Mouse (Mus musculus): ENCODE measurements around the gene Selenbp1. TPM values are rescaled to one million over a fixed set of nuclear protein-coding genes. Genes with fewer than 3 reads are reported as not detected.
"Not testable (repeated sequence)": the region's sequence is repeated elsewhere in the genome, so short reads cannot be mapped to it uniquely, and the experiment has no call there.

Selenbp1 gene
- polyA plus RNA-seq, 1 experiment from 2014 or later: 10.0 TPM

DNA sequence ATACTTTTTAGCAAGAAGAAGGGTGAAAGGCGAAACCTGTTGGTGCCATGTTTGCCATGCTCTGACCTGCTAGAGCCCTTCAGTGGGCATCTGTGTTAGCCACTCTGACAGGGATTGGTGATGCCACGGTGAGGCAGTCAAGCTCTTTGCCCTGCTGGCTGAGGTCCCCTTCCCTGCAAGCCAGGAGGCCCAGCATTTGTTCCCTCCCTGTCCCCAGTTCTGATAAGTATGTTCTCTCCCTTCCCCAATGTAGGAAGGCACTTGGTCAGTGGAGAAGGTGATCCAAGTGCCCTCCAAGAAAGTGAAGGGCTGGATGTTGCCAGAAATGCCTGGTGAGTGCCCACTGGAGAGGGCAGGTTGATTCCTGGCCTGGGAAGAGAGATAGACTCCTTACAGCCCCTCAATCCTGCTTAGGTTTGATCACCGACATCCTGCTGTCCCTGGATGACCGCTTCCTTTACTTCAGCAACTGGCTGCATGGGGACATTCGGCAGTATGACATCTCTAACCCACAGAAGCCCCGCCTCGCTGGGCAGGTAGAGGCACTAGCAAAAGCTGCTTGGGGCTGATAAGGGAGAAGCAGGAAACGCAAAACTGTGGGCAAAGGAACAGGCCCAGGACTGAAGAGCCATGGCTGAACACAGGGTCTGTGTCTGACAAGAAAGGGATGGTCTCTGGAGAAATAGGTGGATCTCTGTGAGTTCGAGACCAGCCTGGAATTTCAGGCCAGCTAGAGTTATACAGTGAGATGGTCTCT is 9.5 kb downstream of the Selenbp1 start:
- not testable (repeated sequence) for H3K27me3 ChIP-seq (replicated peaks; ENCODE audit: control insufficient read depth, insufficient read depth, low read length); H3K4me1 ChIP-seq (ENCODE audit: control insufficient read depth, insufficient read depth, low read length); H3K4me3 ChIP-seq (ENCODE audit: low read depth, low read length); H3K27ac ChIP-seq (ENCODE audit: low read depth, low read length); H3K9me3 ChIP-seq (replicated peaks; ENCODE audit: control insufficient read depth, low read length); ATAC-seq; H3K9ac ChIP-seq (ENCODE audit: low read length); DNase-seq (ENCODE audit: low spot score); H3K4me2 ChIP-seq (ENCODE audit: low read length); H3K36me3 ChIP-seq (ENCODE audit: control insufficient read depth, insufficient read depth, low read length)
- 83% methylated on average over 7 of the region's 9 CpGs for WGBS

DNA sequence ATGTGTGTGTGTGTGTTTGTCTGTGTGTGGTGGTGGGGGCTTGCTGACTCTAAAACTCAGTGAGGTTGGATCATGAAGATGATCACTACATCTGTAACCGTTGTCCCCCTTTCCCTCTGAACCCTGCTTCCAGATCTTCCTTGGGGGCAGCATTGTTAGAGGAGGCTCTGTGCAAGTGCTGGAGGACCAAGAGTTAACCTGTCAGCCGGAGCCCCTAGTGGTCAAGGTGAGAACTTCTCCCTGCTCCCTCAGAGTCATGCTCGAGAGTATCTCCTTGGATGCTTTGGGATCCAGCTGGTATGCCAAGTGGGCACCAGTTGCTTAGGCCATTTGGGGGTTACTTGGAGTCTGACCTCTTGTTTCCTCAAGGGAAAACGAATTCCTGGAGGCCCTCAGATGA is 10.8 kb downstream of the Selenbp1 start:
- H3K4me1 ChIP-seq (ENCODE audit: control insufficient read depth, insufficient read depth, low read length); H3K4me2 ChIP-seq (ENCODE audit: low read length); DNase-seq (ENCODE audit: low spot score); ATAC-seq; H3K9me3 ChIP-seq (replicated peaks; ENCODE audit: control insufficient read depth, low read length); H3K27ac ChIP-seq (ENCODE audit: low read depth, low read length); H3K27me3 ChIP-seq (replicated peaks; ENCODE audit: control insufficient read depth, insufficient read depth, low read length); H3K36me3 ChIP-seq (ENCODE audit: control insufficient read depth, insufficient read depth, low read length); H3K4me3 ChIP-seq (ENCODE audit: low read depth, low read length); H3K9ac ChIP-seq (ENCODE audit: low read length): not testable (repeated sequence)
- WGBS: 34% methylated on average over 3 of the region's 4 CpGs

DNA sequence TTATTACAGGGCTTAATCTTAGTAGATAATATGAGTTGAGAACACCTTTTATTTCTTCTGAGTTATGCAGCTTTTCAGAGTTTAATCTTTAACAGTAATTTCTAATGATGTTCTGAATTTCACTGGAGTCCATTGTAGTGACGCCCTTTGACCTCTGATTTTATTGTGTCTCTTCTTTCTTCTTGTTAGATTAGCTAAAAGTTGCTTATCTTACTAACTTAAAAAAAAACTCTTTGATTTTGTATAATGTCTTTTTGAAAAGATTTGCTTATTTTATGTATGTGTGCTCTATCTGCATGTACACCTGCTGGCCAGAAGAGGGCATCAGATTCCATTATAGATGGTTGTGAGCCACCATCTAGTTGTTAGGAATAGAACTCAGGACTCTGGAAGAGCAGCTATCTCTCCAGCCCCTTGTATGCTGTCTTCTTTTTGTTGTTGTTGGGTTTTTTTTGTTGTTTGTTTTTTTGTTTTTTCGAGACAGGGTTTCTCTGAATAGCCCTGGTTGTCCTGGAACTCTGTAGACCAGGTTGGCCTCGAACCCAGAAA is 15.3 kb downstream of the Selenbp1 start:
- H3K9me3 ChIP-seq (replicated peaks; ENCODE audit: control insufficient read depth, low read length): no peaks in the 10 kb centered on the region
- no peaks in the 10 kb centered on the region for H3K36me3 ChIP-seq (ENCODE audit: control insufficient read depth, insufficient read depth, low read length)
- DNase-seq (ENCODE audit: low spot score) (peak; percentile 11), ATAC-seq (no peak)
- 75% methylated on average over 3 of the region's 3 CpGs for WGBS
- H3K27me3 ChIP-seq (replicated peaks; ENCODE audit: control insufficient read depth, insufficient read depth, low read length): no peaks in the 10 kb centered on the region
- H3K4me2 ChIP-seq (ENCODE audit: low read length): no peak overlapping the region
- no peak overlapping the region for H3K9ac ChIP-seq (ENCODE audit: low read length)
- no peak overlapping the region for H3K4me3 ChIP-seq (ENCODE audit: low read depth, low read length)
- 0 out of 2 replicates have a peak, but pooled peaks cover 3% of the 10 kb centered on the region for H3K4me1 ChIP-seq (ENCODE audit: control insufficient read depth, insufficient read depth, low read length)
- H3K27ac ChIP-seq (ENCODE audit: low read depth, low read length): no peak overlapping the region

DNA sequence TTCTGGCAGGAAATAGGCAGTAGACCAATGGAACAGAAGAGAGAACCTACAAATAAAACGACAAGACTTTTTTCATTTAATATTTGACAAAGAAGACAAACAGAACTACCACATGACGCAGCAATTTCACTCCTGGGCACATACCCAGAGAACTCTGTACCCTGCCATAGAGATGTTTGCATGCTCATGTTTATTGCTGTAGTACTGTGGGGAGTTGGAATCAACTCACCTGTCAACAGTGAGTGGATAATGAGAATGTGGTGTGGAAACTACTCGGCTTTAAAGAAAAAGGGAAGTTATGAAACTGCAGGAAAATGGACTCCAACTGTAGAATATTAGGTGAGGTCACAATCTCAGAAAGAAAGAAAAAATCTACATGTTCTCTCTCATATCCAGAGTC is 16.8 kb downstream of the Selenbp1 start:
- no peak overlapping the region for H3K9ac ChIP-seq (ENCODE audit: low read length)
- WGBS: 92% methylated on average over 3 of the region's 3 CpGs
- no peaks in the 10 kb centered on the region for H3K36me3 ChIP-seq (ENCODE audit: control insufficient read depth, insufficient read depth, low read length)
- H3K27me3 ChIP-seq (replicated peaks; ENCODE audit: control insufficient read depth, insufficient read depth, low read length): no peaks in the 10 kb centered on the region
- H3K27ac ChIP-seq (ENCODE audit: low read depth, low read length): no peak overlapping the region
- no peak overlapping the region for H3K4me2 ChIP-seq (ENCODE audit: low read length)
- DNase-seq (ENCODE audit: low spot score) (no peak), ATAC-seq (no peak)
- H3K9me3 ChIP-seq (replicated peaks; ENCODE audit: control insufficient read depth, low read length): no peaks in the 10 kb centered on the region
- H3K4me1 ChIP-seq (ENCODE audit: control insufficient read depth, insufficient read depth, low read length): 0 out of 2 replicates have a peak, but pooled peaks cover 3% of the 10 kb centered on the region
- no peak overlapping the region for H3K4me3 ChIP-seq (ENCODE audit: low read depth, low read length)

DNA sequence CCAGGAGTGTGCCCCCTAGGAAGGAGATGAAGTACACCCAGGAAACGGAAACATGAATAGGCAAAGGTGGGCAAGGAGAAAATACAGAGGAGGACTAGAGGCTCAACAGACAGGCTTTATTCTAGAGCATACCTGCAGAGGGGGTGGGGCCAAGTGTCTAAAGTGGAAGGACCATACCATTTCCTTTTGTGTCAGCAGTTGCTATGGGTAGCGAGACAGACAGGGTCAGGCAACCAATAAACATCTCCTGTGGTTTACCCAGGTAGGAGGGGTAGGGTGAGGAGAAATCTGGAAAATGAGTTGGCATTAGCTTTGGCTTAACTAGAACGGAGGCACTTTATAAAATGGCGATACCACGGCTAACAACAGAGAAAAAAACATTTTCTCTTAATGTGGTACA is 19.9 kb downstream of the Selenbp1 start:
- Histone ChIP-seq H3K4me1 (ENCODE audit: control insufficient read depth, insufficient read depth, low read length) (peaks cover 8% of the 10 kb centered on the region), H3K27ac (ENCODE audit: low read depth, low read length) (no peak overlapping the region), H3K36me3 (ENCODE audit: control insufficient read depth, insufficient read depth, low read length) (peaks cover 24% of the 10 kb centered on the region), H3K9ac (ENCODE audit: low read length) (no peak overlapping the region; the same call in 1 of the 2 replicates), H3K27me3 (replicated peaks; ENCODE audit: control insufficient read depth, insufficient read depth, low read length) (no peaks in the 10 kb centered on the region), H3K9me3 (replicated peaks; ENCODE audit: control insufficient read depth, low read length) (no peaks in the 10 kb centered on the region), H3K4me2 (ENCODE audit: low read length) (peak overlapping the region; percentile 52), H3K4me3 (ENCODE audit: low read depth, low read length) (peak overlapping the region; percentile 61)
- no peak for ATAC-seq
- 64% methylated on average over 5 of the region's 5 CpGs for WGBS
- DNase-seq (ENCODE audit: low spot score): no peak

DNA sequence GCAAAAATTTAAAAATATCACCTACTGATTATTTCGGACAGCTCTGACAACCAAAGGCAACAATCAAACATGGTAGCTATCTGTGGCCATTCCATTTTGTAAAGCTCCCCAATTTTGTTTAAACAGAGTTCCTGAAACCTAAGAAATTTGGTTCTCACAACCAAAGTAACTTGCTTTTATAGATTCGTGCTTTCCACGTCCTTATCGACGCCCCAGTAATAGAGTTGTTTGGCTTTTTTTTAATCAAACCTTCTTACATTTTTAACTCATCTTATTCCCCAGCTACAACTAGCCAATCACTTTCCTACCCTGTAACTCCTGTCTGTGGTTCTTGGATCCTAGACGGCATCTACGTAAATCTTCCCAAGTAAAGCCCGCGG is 20.5 kb downstream of the Selenbp1 start:
- H3K9me3 ChIP-seq (replicated peaks; ENCODE audit: control insufficient read depth, low read length): no peaks in the 10 kb centered on the region
- H3K9ac ChIP-seq (ENCODE audit: low read length): peak overlapping the region; percentile 54
- H3K4me2 ChIP-seq (ENCODE audit: low read length): peak overlapping the region; percentile 52
- H3K4me1 ChIP-seq (ENCODE audit: control insufficient read depth, insufficient read depth, low read length): peaks cover 8% of the 10 kb centered on the region
- H3K4me3 ChIP-seq (ENCODE audit: low read depth, low read length): peak overlapping the region; percentile 61
- 16% methylated on average over 9 of the region's 9 CpGs for WGBS
- no peak for ATAC-seq
- DNase-seq (ENCODE audit: low spot score): no peak
- H3K27ac ChIP-seq (ENCODE audit: low read depth, low read length): peak overlapping the region; percentile 61
- H3K36me3 ChIP-seq (ENCODE audit: control insufficient read depth, insufficient read depth, low read length): peaks cover 30% of the 10 kb centered on the region
- no peaks in the 10 kb centered on the region for H3K27me3 ChIP-seq (replicated peaks; ENCODE audit: control insufficient read depth, insufficient read depth, low read length)

DNA sequence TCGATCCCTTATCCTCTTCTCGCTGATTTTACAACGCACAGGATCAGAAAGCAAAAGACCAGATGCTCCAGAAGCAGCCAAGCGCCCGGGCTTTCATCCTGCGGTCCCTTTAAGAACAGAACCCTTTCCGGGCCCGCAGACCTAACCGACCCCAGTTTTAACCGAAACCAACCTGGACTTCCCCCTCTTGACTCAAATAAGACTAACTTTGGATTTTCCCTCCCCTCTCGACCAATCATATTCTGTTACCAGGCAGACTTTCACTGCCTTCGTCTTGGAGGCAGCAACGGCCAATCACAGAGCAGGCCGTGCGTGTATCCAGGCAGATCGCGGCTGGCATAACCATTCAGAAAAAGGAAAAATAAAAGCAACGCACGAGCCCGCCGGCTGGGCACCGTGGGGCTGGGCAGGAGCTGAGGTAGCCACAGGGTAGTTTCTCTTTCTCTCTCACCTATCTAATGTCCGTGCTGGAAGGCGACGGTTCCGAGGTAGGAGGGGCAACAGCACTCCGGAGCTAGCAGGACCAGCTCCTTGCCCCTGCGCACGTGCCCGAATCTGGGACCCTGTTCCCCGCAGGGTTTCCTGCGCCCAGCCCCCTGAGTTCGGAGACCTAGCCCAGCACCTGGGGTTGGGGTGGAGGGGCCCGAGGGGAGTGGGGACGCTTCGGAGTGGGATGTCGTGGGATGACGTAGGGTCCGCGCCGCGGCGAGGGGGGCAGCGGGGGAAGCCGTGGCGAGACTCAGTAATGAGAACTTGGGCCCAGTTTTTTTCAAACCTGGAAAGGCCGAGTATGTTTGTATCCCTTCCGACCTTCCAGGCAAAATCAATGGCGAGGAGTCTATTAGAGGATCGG is 21.1 kb downstream of the Selenbp1 start, which contains the start of gene Rfx5:
TSS of gene Rfx5 (plus strand) at position 312 of the 853 bp plus-strand sequence.
- Histone ChIP-seq H3K4me2 (ENCODE audit: low read length) (peak within 1 kb of the TSS; percentile 52), H3K9ac (ENCODE audit: low read length) (peak within 1 kb of the TSS; percentile 81), H3K27ac (ENCODE audit: low read depth, low read length) (peak within 1 kb of the TSS; percentile 94), H3K27me3 (replicated peaks; ENCODE audit: control insufficient read depth, insufficient read depth, low read length) (no peaks in the 10 kb centered on the region), H3K9me3 (replicated peaks; ENCODE audit: control insufficient read depth, low read length) (no peaks in the 10 kb centered on the region), H3K36me3 (ENCODE audit: control insufficient read depth, insufficient read depth, low read length) (peaks cover 36% of the 10 kb centered on the region), H3K4me3 (ENCODE audit: low read depth, low read length) (peak within 1 kb of the TSS; percentile 61), H3K4me1 (ENCODE audit: control insufficient read depth, insufficient read depth, low read length) (peaks cover 8% of the 10 kb centered on the region)
- ATAC-seq (peak; percentile 98), DNase-seq (ENCODE audit: low spot score) (peak; percentile 98)
- under 1% methylated on average over 50 of the region's 50 CpGs for WGBS

DNA sequence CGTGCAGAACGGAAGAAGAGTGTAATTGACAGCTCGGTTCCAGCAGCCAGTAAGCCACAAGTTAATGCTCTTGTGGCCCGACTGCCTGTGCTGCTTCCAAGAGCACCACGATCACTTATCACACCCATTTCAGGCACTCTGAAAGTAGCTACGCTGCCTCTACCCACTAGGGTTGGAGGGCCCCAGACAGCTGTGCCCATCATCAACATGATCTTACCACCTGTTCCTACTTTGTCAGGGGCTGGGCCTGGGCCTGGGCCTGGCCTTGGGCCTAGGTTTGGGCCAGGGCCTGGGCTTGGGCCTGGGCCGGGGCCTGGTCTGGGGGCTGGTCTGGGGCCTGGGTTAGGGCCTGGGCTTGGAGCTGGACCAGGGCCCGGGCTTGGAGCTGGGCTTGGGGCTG is 25.4 kb downstream of the Selenbp1 start:
- Histone ChIP-seq H3K9ac (ENCODE audit: low read length) (no peak overlapping the region), H3K27ac (ENCODE audit: low read depth, low read length) (no peak overlapping the region), H3K36me3 (ENCODE audit: control insufficient read depth, insufficient read depth, low read length) (peaks cover 40% of the 10 kb centered on the region), H3K4me1 (ENCODE audit: control insufficient read depth, insufficient read depth, low read length) (peaks cover 5% of the 10 kb centered on the region), H3K27me3 (replicated peaks; ENCODE audit: control insufficient read depth, insufficient read depth, low read length) (no peaks in the 10 kb centered on the region), H3K4me3 (ENCODE audit: low read depth, low read length) (no peak overlapping the region), H3K4me2 (ENCODE audit: low read length) (no peak overlapping the region), H3K9me3 (replicated peaks; ENCODE audit: control insufficient read depth, low read length) (no peaks in the 10 kb centered on the region)
- 90% methylated on average over 8 of the region's 8 CpGs for WGBS
- no peak for ATAC-seq
- no peak for DNase-seq (ENCODE audit: low spot score)

All from forebrain, embryonic 14.5 days (tissue).